Mouse (Mus musculus): ENCODE data around the gene Olfr374.

- TF ChIP-seq CTCF (IDR thresholded peaks at IDR 0.05; ENCODE audit: low read depth, low read length): no peak
- TF ChIP-seq GATA1 (IDR thresholded peaks at IDR 0.05; ENCODE audit: borderline replicate concordance, low read length): no peak
These were observed 1.7 kb upstream of the Olfr374 start for GRCm38 (mm10) chr8:72105165-72105564.

Measured in G1E (cell line).